Mouse (Mus musculus): ENCODE data around the gene Pik3cd.

DNA sequence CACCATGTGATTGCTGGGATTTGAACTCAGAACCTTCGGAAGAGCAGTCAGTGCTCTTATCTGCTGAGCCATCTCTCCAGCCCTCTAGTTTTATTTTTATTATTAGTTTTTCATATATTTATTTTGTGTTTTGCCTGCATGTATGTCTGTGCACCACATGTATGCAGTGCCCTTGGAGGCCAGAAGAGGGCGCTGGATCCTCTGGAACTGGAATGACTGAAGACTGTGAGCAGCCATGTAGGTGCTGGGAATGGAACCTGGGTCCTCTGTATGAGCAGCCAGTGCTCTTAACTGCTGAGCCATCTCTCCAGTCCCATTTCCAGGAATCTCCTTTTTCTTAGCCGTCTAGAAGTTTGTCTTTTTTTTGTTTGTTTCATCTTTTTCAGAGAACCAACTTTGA lies 97.9 kb downstream of the Pik3cd start:
- TF ChIP-seq CTCF (IDR thresholded peaks at IDR 0.05; ENCODE audit: borderline replicate concordance, insufficient read depth, low read length) (no peak), POLR2A (IDR thresholded peaks at IDR 0.05; ENCODE audit: low read depth, low read length) (no peak)

All from embryonic fibroblast, embryonic 13.5 days (primary cell).